Mouse (Mus musculus) midbrain, embryonic 15.5 days (tissue): Measurements from ENCODE around the gene Rbm33. TPM values are rescaled to one million over a fixed set of nuclear protein-coding genes. Genes with fewer than 3 reads are reported as not detected.

ENCODE experiments used
- ATAC-seq: fragments of 200-750 bp; cut with Nextera tagmentation; replicated peaks from 2 replicates; pipeline ENCODE4 v1.8.0; 2017; ENCODE audit warnings: moderate TSS enrichment
- H3K27ac ChIP-seq: fragments of 300-500 bp; sonication (generic); 2 replicates; pipeline ENCODE4 v1.5.1; 2015; ENCODE audit warnings: mild to moderate bottlenecking, inconsistent platforms
- H3K27me3 ChIP-seq: fragments of 300-500 bp; sonication (generic); replicated peaks from 2 replicates; pipeline ENCODE4 v1.6.1; 2015; ENCODE audit warnings: inconsistent platforms
- H3K36me3 ChIP-seq: fragments of 300-500 bp; sonication (generic); replicated peaks from 2 replicates; pipeline ENCODE4 v1.6.1; 2015; ENCODE audit warnings: inconsistent platforms
- H3K4me1 ChIP-seq: fragments of 300-500 bp; sonication (generic); 2 replicates; pipeline ENCODE4 v1.6.1; 2015; ENCODE audit warnings: inconsistent platforms
- H3K4me2 ChIP-seq: fragments of 300-500 bp; sonication (generic); 2 replicates; pipeline ENCODE4 v1.6.1; 2015; ENCODE audit warnings: inconsistent platforms, mild to moderate bottlenecking, moderate library complexity
- H3K4me3 ChIP-seq: fragments of 300-500 bp; sonication (generic); 2 replicates; pipeline ENCODE4 v1.5.1; 2015; ENCODE audit warnings: mild to moderate bottlenecking, inconsistent platforms
- H3K9ac ChIP-seq: fragments of 300-500 bp; sonication (generic); 2 replicates; pipeline ENCODE4 v1.6.1; 2015; ENCODE audit warnings: mild to moderate bottlenecking, inconsistent platforms
- H3K9me3 ChIP-seq: fragments of 300-500 bp; sonication (generic); 2 replicates; pipeline ENCODE4 v1.6.1; 2016; ENCODE audit warnings: inconsistent platforms
- WGBS: fragments of 180-500 bp; shearing (Covaris S2); methylation state at CpG from one replicate; pipeline ENCODE4 v1.1.7; 2015; ENCODE audit warnings: mixed read lengths; 5-methylcytosine and 5-hydroxymethylcytosine counted together
- polyA plus RNA-seq: library from polyadenylated mRNA; unstranded; fragments of >200 nt; fragmentation: Nextera tagmentation; extraction: Ambion mirVana; gene quantifications from 2 replicates; pipeline ENCODE4 v1.2.1, GENCODE M21; 2015

Gene Rbm33
- polyA plus RNA-seq = 18.1 and 18.6 TPM in 2 replicates

- Histone ChIP-seq H3K27me3 (no peaks in the 10 kb centered on the region), H3K9ac (peak within 1 kb of the TSS; percentile 94), H3K4me3 (peak within 1 kb of the TSS; percentile 94), H3K9me3 (no peaks in the 10 kb centered on the region), H3K27ac (peak within 1 kb of the TSS; percentile 100), H3K4me1 (peaks cover 38% of the 10 kb centered on the region), H3K4me2 (peak within 1 kb of the TSS; percentile 67), H3K36me3 (no peaks in the 10 kb centered on the region)
- under 1% methylated on average over 76 of the region's 76 CpGs for WGBS
- peak; percentile 95 for ATAC-seq
Measured at GRCm38 (mm10) chr5:28316722-28317245, at the start of gene Rbm33. Rbm33 (plus strand) TSS chr5:28317121.

GRCm38 (mm10) chr5:28267576-28267975 is 49.3 kb upstream of the Rbm33 start:
- Histone ChIP-seq H3K4me3 (no peak overlapping the region), H3K4me2 (no peak overlapping the region), H3K27ac (no peak overlapping the region), H3K9me3 (no peaks in the 10 kb centered on the region), H3K4me1 (no peaks in the 10 kb centered on the region), H3K27me3 (no peaks in the 10 kb centered on the region), H3K36me3 (no peaks in the 10 kb centered on the region), H3K9ac (no peak overlapping the region)
- WGBS = 29% methylated on average over 2 of the region's 2 CpGs
- no peak for ATAC-seq

GRCm38 (mm10) chr5:28269469-28269991 is 47.4 kb upstream of the Rbm33 start:
- Histone ChIP-seq H3K27ac (no peak overlapping the region), H3K36me3 (no peaks in the 10 kb centered on the region), H3K9me3 (no peaks in the 10 kb centered on the region), H3K4me3 (no peak overlapping the region), H3K9ac (no peak overlapping the region), H3K4me2 (no peak overlapping the region), H3K4me1 (no peaks in the 10 kb centered on the region; the same call in 1 of the 2 replicates), H3K27me3 (no peaks in the 10 kb centered on the region)
- no peak for ATAC-seq
- 71% methylated on average over 6 of the region's 6 CpGs for WGBS

GRCm38 (mm10) chr5:28272836-28273235 is 44.1 kb upstream of the Rbm33 start:
- H3K27me3 ChIP-seq = no peaks in the 10 kb centered on the region
- ATAC-seq = no peak
- no peaks in the 10 kb centered on the region for H3K36me3 ChIP-seq
- no peaks in the 10 kb centered on the region; the same call in 1 of the 2 replicates for H3K4me1 ChIP-seq
- H3K9ac ChIP-seq = no peak overlapping the region
- H3K27ac ChIP-seq = no peak overlapping the region
- no peaks in the 10 kb centered on the region for H3K9me3 ChIP-seq
- H3K4me3 ChIP-seq = no peak overlapping the region
- H3K4me2 ChIP-seq = no peak overlapping the region
- WGBS = 80% methylated on average over 2 of the region's 2 CpGs

GRCm38 (mm10) chr5:28277279-28277678 is 39.6 kb upstream of the Rbm33 start:
- no peaks in the 10 kb centered on the region for H3K9me3 ChIP-seq
- ATAC-seq = no peak
- 60% methylated on average over 2 of the region's 2 CpGs for whole genome bisulfite sequencing

GRCm38 (mm10) chr5:28289111-28289510 is 27.8 kb upstream of the Rbm33 start:
- Histone ChIP-seq H3K4me3 (no peak overlapping the region), H3K27ac (no peak overlapping the region), H3K27me3 (no peaks in the 10 kb centered on the region), H3K36me3 (no peaks in the 10 kb centered on the region), H3K4me1 (peaks cover 4% of the 10 kb centered on the region; the same call in 1 of the 2 replicates), H3K4me2 (no peak overlapping the region), H3K9me3 (no peaks in the 10 kb centered on the region), H3K9ac (no peak overlapping the region)
- 36% methylated on average over 3 of the region's 3 CpGs for WGBS
- ATAC-seq = no peak

More at GRCm38 (mm10) chr5:28277279-28277678, 39.6 kb upstream of the Rbm33 start:
- no peak overlapping the region for H3K27ac ChIP-seq
- H3K36me3 ChIP-seq = no peaks in the 10 kb centered on the region
- no peak overlapping the region for H3K9ac ChIP-seq
- no peak overlapping the region for H3K4me2 ChIP-seq
- no peak overlapping the region for H3K4me3 ChIP-seq
- H3K27me3 ChIP-seq = no peaks in the 10 kb centered on the region
- H3K4me1 ChIP-seq = no peaks in the 10 kb centered on the region; the same call in 1 of the 2 replicates

GRCm38 (mm10) chr5:28290630-28291029 is 26.3 kb upstream of the Rbm33 start:
- Histone ChIP-seq H3K9me3 (no peaks in the 10 kb centered on the region), H3K9ac (no peak overlapping the region), H3K36me3 (no peaks in the 10 kb centered on the region), H3K27ac (no peak overlapping the region), H3K27me3 (no peaks in the 10 kb centered on the region; the same call in 1 of the 2 replicates), H3K4me1 (peaks cover 4% of the 10 kb centered on the region; the same call in 1 of the 2 replicates), H3K4me2 (no peak overlapping the region), H3K4me3 (no peak overlapping the region)
- no peak for ATAC-seq
- WGBS = 60% methylated on average over 1 of the region's 1 CpGs

GRCm38 (mm10) chr5:28291118-28291850 is 25.6 kb upstream of the Rbm33 start:
- Histone ChIP-seq H3K4me1 (peaks cover 4% of the 10 kb centered on the region; the same call in 1 of the 2 replicates), H3K27me3 (no peaks in the 10 kb centered on the region; the same call in 1 of the 2 replicates), H3K9ac (no peak overlapping the region), H3K36me3 (no peaks in the 10 kb centered on the region), H3K9me3 (no peaks in the 10 kb centered on the region), H3K4me3 (no peak overlapping the region), H3K27ac (no peak overlapping the region), H3K4me2 (no peak overlapping the region)
- WGBS = 91% methylated on average over 5 of the region's 5 CpGs
- no peak for ATAC-seq

GRCm38 (mm10) chr5:28292281-28292680 is 24.6 kb upstream of the Rbm33 start:
- H3K4me1 ChIP-seq = peaks cover 4% of the 10 kb centered on the region; the same call in 1 of the 2 replicates
- no peaks in the 10 kb centered on the region for H3K9me3 ChIP-seq
- H3K4me3 ChIP-seq = no peak overlapping the region
- WGBS = 42% methylated on average over 3 of the region's 3 CpGs
- H3K27me3 ChIP-seq = no peaks in the 10 kb centered on the region; the same call in 1 of the 2 replicates
- H3K4me2 ChIP-seq = no peak overlapping the region
- no peaks in the 10 kb centered on the region for H3K36me3 ChIP-seq
- no peak for ATAC-seq
- no peak overlapping the region for H3K27ac ChIP-seq
- H3K9ac ChIP-seq = no peak overlapping the region

GRCm38 (mm10) chr5:28293990-28294389 is 22.9 kb upstream of the Rbm33 start:
- H3K4me3 ChIP-seq = no peak overlapping the region
- 6% methylated on average over 6 of the region's 6 CpGs for WGBS
- no peak overlapping the region for H3K27ac ChIP-seq
- peaks cover 4% of the 10 kb centered on the region; the same call in 1 of the 2 replicates for H3K4me1 ChIP-seq
- no peaks in the 10 kb centered on the region for H3K36me3 ChIP-seq
- no peak for ATAC-seq
- no peaks in the 10 kb centered on the region for H3K9me3 ChIP-seq
- H3K27me3 ChIP-seq = no peaks in the 10 kb centered on the region; the same call in 1 of the 2 replicates
- H3K4me2 ChIP-seq = no peak overlapping the region
- H3K9ac ChIP-seq = no peak overlapping the region

GRCm38 (mm10) chr5:28298161-28298560 is 18.8 kb upstream of the Rbm33 start:
- ATAC-seq = no peak
- no peak overlapping the region for H3K4me3 ChIP-seq
- H3K27ac ChIP-seq = no peak overlapping the region
- no peaks in the 10 kb centered on the region for H3K9me3 ChIP-seq
- no peaks in the 10 kb centered on the region for H3K36me3 ChIP-seq
- WGBS = 77% methylated on average over 5 of the region's 5 CpGs
- no peaks in the 10 kb centered on the region; the same call in 1 of the 2 replicates for H3K27me3 ChIP-seq
- no peak overlapping the region for H3K4me2 ChIP-seq
- no peaks in the 10 kb centered on the region for H3K4me1 ChIP-seq
- no peak overlapping the region for H3K9ac ChIP-seq

- Histone ChIP-seq H3K9me3 (no peaks in the 10 kb centered on the region), H3K4me3 (no peak overlapping the region), H3K27me3 (no peaks in the 10 kb centered on the region; the same call in 1 of the 2 replicates), H3K27ac (no peak overlapping the region), H3K4me2 (no peak overlapping the region), H3K9ac (no peak overlapping the region), H3K4me1 (no peaks in the 10 kb centered on the region), H3K36me3 (no peaks in the 10 kb centered on the region)
- ATAC-seq = no peak
- WGBS = 58% methylated on average over 3 of the region's 3 CpGs
Measured at GRCm38 (mm10) chr5:28298693-28299092, 18.2 kb upstream of the Rbm33 start.
